Mouse (Mus musculus): Measurements from ENCODE around the gene Rrp1b. TPM values are rescaled to one million over a fixed set of nuclear protein-coding genes. Genes with fewer than 3 reads are reported as not detected.
A peak's percentile ranks its signal among the peaks of the same experiment; 100 is the strongest.
"Not testable (repeated sequence)": the region's sequence is repeated elsewhere in the genome, so short reads cannot be mapped to it uniquely, and the experiment has no call there.

Gene Rrp1b
- polyA plus RNA-seq, 1 experiment from 2014 or later = 38.0 TPM

DNA sequence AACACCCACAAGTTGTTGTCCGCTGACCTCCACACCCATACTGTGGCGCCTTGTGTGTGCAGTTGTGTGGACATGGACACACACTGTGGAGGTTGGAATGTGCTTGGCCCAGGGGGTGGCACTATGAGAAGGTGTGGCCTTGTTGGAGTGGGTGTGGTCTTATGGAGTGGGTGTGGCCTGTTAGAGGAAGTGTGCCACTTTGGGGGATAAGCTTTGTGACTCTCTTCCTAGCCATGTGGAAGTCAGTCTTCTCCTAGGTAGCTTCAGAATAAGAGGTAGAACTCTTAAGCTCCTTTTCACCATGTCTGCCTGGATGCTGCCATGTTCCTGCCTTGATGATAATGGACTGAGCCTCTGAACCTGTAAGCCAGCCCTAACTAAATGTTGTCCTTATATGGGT lies 51.2 kb downstream of the Rrp1b start:
- DNase-seq (ENCODE audit: low spot score) = no peak
- TF ChIP-seq CTCF (IDR thresholded peaks at IDR 0.05; ENCODE audit: low read depth) = no peak
- no peak for ATAC-seq (replicated peaks; ENCODE audit: low FRiP score, low read depth)
- no peaks in the 10 kb centered on the region for H3K27me3 ChIP-seq (ENCODE audit: insufficient read depth, low read length)
- H3K4me2 ChIP-seq (ENCODE audit: low read length) = no peak overlapping the region
- H3K9ac ChIP-seq (ENCODE audit: low read depth, low read length) = no peak overlapping the region
- no peak overlapping the region for H3K27ac ChIP-seq
- 95% methylated on average over 2 of the region's 2 CpGs for WGBS
- H3K36me3 ChIP-seq (ENCODE audit: insufficient read depth, low read length) = no peaks in the 10 kb centered on the region
- peaks cover 9% of the 10 kb centered on the region for H3K4me1 ChIP-seq (replicated peaks; ENCODE audit: insufficient read depth, low read length)
- H3K9me3 ChIP-seq (replicated peaks; ENCODE audit: low read length) = no peaks in the 10 kb centered on the region
- H3K4me3 ChIP-seq (replicated peaks; ENCODE audit: low read depth, low read length) = no peak overlapping the region

DNA sequence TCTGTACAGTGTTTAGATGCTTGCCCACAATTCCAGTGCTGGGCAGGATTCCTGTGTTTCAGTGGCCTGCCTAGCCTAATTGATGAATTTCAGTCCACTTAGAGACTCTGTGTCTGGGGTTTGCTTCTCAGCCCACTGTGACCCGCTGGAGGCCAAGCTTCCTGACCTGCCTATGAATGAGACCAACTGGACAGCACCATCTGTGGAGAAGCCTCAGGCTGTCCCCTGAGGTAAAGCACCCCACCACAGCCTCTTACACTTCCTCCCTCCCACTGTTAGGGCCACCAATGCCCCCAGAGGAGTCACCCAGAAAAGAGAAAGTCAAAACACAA lies 55.1 kb downstream of the Rrp1b start:
- ATAC-seq (replicated peaks; ENCODE audit: low FRiP score, low read depth) = peak; percentile 41
- H3K9ac ChIP-seq (ENCODE audit: low read depth, low read length) = peak overlapping the region; percentile 50; the same call in 1 of the 2 replicates
- no peaks in the 10 kb centered on the region for H3K36me3 ChIP-seq (ENCODE audit: insufficient read depth, low read length)
- peak overlapping the region; percentile 51 for H3K27ac ChIP-seq
- no peak for DNase-seq (ENCODE audit: low spot score)
- no peaks in the 10 kb centered on the region for H3K9me3 ChIP-seq (replicated peaks; ENCODE audit: low read length)
- peak overlapping the region; percentile 60 for H3K4me2 ChIP-seq (ENCODE audit: low read length)
- TF ChIP-seq CTCF (IDR thresholded peaks at IDR 0.05; ENCODE audit: low read depth) = no peak
- no peaks in the 10 kb centered on the region for H3K27me3 ChIP-seq (ENCODE audit: insufficient read depth, low read length)
- H3K4me3 ChIP-seq (replicated peaks; ENCODE audit: low read depth, low read length) = peak overlapping the region; percentile 32; the same call in 1 of the 2 replicates
- peaks cover 9% of the 10 kb centered on the region for H3K4me1 ChIP-seq (replicated peaks; ENCODE audit: insufficient read depth, low read length)
- WGBS = 15% methylated on average over 1 of the region's 1 CpGs

DNA sequence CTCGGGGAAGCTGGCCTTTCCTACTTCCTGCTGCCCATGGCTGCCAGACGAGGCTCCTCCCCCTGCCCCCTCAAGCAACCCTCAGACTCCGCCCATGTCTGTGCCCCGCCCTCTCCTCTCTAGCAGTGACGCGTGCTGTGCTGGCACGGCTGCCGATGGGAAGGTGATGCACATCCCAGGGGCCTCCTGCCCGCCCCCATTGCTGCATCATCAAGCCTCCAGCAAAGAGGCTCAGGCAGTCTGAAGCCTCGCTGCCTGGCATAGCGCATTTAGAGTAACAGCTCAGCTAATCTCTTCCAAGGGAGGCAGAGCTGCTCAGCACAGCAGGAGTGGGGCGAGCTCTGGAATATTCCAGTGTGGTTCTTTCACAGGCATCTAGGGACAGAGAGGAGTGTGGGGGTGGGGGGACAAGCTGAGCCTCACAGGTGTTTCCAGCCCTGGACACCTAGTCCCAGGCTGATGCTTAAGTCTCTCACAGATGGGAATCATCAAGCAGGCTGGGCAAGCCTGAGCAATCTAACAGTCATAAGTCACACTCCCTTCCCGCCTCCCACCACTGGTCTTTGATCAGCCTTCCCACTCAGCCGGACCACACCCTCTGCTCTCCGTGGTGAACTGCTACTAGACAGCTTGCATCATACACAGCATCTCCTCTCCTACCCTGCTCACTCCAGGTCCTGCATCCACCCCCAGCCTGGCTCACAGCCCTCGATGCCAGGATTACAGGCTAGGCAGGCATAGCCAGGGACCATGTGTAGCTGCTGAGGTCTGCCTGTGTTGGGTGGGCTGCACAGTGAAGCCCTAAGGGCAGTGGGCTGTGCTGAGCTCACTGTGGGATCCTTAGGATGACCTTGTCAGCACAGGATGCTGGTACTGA lies 55.7 kb downstream of the Rrp1b start:
- not testable (repeated sequence) for H3K27me3 ChIP-seq (ENCODE audit: insufficient read depth, low read length); H3K4me1 ChIP-seq (replicated peaks; ENCODE audit: insufficient read depth, low read length); H3K9me3 ChIP-seq (replicated peaks; ENCODE audit: low read length); H3K36me3 ChIP-seq (ENCODE audit: insufficient read depth, low read length)
- peak overlapping the region; percentile 60 for H3K4me2 ChIP-seq (ENCODE audit: low read length)
- 3% methylated on average over 13 of the region's 16 CpGs for WGBS
- ATAC-seq (replicated peaks; ENCODE audit: low FRiP score, low read depth) (peak; percentile 93), DNase-seq (ENCODE audit: low spot score) (peak; percentile 94)
- H3K9ac ChIP-seq (ENCODE audit: low read depth, low read length) = peak overlapping the region; percentile 50; the same call in 1 of the 2 replicates
- peak overlapping the region; percentile 32; the same call in 1 of the 2 replicates for H3K4me3 ChIP-seq (replicated peaks; ENCODE audit: low read depth, low read length)
- H3K27ac ChIP-seq = peak overlapping the region; percentile 51

DNA sequence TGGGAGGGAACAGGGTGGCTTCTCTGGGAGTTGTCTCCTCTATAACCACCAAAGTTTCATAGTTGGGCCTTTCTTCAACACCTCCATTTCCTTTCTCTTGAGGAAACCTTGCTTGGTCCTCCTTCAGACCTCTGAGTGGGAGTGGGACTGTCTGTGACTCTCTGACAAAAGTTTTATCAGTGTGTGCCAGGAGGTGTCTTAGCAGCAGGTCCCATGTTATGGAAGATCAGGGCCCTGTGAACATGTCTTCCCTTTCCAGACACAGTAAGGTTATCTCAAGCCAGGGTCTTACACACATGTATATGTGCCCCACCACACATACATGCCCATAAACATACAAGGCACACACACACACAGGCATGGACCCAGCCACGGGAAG lies 56.3 kb downstream of the Rrp1b start:
- DNase-seq (ENCODE audit: low spot score) = no peak

DNA sequence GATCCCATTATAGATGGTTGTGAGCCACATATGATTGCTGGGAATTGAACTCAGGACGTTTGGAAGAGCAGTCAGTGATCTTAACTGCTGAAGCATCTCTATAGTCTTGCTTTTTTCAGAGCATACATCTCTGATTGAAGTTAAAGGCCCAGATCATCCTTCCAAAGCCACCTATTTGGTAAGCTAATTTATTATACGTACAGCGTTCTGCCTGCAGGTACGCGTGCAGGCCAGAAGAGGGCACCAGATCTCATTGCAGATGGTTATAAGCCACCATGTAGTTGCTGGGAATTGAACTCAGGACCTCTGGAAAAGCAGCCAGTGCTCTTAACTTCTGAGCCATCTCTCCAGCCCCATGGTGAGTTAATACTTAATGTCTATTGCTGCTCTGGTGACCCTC lies 57.0 kb downstream of the Rrp1b start:
- 84% methylated on average over 5 of the region's 5 CpGs for WGBS
- Histone ChIP-seq H3K27ac (no peak overlapping the region), H3K9ac (ENCODE audit: low read depth, low read length) (no peak overlapping the region)

More for the DNA sequence above, 56.3 kb downstream of the Rrp1b start:
- TF ChIP-seq CTCF (IDR thresholded peaks at IDR 0.05; ENCODE audit: low read depth) = no peak
- Histone ChIP-seq H3K9me3 (replicated peaks; ENCODE audit: low read length) (no peaks in the 10 kb centered on the region), H3K27me3 (ENCODE audit: insufficient read depth, low read length) (no peaks in the 10 kb centered on the region), H3K4me2 (ENCODE audit: low read length) (no peak overlapping the region), H3K9ac (ENCODE audit: low read depth, low read length) (no peak overlapping the region), H3K4me3 (replicated peaks; ENCODE audit: low read depth, low read length) (no peak overlapping the region), H3K36me3 (ENCODE audit: insufficient read depth, low read length) (no peaks in the 10 kb centered on the region), H3K27ac (no peak overlapping the region), H3K4me1 (replicated peaks; ENCODE audit: insufficient read depth, low read length) (peaks cover 9% of the 10 kb centered on the region)
- no peak for ATAC-seq (replicated peaks; ENCODE audit: low FRiP score, low read depth)
- 97% methylated on average over 1 of the region's 1 CpGs for WGBS

DNA sequence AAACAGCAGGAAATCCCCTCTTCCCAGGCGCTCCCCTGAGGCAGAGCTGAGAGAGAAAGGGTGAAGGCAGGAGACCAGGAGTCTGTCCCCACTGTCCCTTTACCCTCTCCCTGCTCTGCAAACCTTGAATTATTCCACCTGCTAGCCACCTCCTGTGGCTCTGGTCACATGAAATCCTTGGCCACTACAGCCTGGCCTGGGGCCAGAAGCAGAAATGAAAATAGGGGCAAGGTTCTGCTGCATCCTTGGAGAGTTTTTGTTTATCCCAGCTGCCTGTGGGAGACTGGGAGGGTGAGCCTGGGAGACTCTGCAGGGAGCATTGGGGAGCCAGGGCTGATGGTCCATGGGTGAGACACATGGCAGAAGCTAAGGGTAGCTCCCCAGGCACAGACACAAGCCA lies 61.8 kb downstream of the Rrp1b start:
- no peak for ATAC-seq (replicated peaks; ENCODE audit: low FRiP score, low read depth)
- Histone ChIP-seq H3K9me3 (replicated peaks; ENCODE audit: low read length) (no peaks in the 10 kb centered on the region), H3K36me3 (ENCODE audit: insufficient read depth, low read length) (no peaks in the 10 kb centered on the region), H3K27me3 (ENCODE audit: insufficient read depth, low read length) (no peaks in the 10 kb centered on the region), H3K27ac (no peak overlapping the region), H3K4me2 (ENCODE audit: low read length) (no peak overlapping the region), H3K9ac (ENCODE audit: low read depth, low read length) (no peak overlapping the region), H3K4me1 (replicated peaks; ENCODE audit: insufficient read depth, low read length) (peaks cover 4% of the 10 kb centered on the region; the same call in 1 of the 2 replicates), H3K4me3 (replicated peaks; ENCODE audit: low read depth, low read length) (no peak overlapping the region)
- WGBS = 73% methylated on average over 1 of the region's 1 CpGs
- TF ChIP-seq CTCF (IDR thresholded peaks at IDR 0.05; ENCODE audit: low read depth) = no peak
- DNase-seq (ENCODE audit: low spot score) = no peak

More for the DNA sequence above, 57.0 kb downstream of the Rrp1b start:
- Histone ChIP-seq H3K27me3 (ENCODE audit: insufficient read depth, low read length) (no peaks in the 10 kb centered on the region), H3K4me3 (replicated peaks; ENCODE audit: low read depth, low read length) (no peak overlapping the region), H3K4me2 (ENCODE audit: low read length) (no peak overlapping the region), H3K9me3 (replicated peaks; ENCODE audit: low read length) (no peaks in the 10 kb centered on the region), H3K36me3 (ENCODE audit: insufficient read depth, low read length) (no peaks in the 10 kb centered on the region), H3K4me1 (replicated peaks; ENCODE audit: insufficient read depth, low read length) (peaks cover 9% of the 10 kb centered on the region)
- TF ChIP-seq CTCF (IDR thresholded peaks at IDR 0.05; ENCODE audit: low read depth) = peak; percentile 42; the same call in 1 of the 2 replicates
- no peak for ATAC-seq (replicated peaks; ENCODE audit: low FRiP score, low read depth)
- DNase-seq (ENCODE audit: low spot score) = no peak

DNA sequence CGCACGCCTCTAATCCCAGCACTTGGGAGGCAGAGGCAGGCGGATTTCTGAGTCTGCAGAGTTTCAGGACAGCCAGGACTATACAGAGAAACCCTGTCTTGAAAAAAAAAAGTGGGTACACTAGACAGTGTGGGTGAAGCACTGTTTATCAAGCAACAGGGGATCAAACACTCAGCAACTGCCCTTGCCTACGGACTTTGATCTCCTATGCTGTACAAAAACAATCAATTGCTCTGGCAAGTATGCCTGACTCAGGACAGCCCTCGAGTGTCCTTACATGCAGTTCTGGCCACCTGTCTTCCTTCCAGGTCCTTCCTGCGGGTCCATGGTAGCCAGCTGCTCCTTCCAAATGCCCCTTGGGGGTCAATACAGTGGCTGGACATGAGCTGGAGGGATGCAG lies 63.0 kb downstream of the Rrp1b start:
- not testable (repeated sequence) for H3K4me3 ChIP-seq (replicated peaks; ENCODE audit: low read depth, low read length); H3K27ac ChIP-seq; DNase-seq (ENCODE audit: low spot score); H3K9ac ChIP-seq (ENCODE audit: low read depth, low read length); H3K4me2 ChIP-seq (ENCODE audit: low read length); H3K9me3 ChIP-seq (replicated peaks; ENCODE audit: low read length); H3K4me1 ChIP-seq (replicated peaks; ENCODE audit: insufficient read depth, low read length); H3K36me3 ChIP-seq (ENCODE audit: insufficient read depth, low read length); H3K27me3 ChIP-seq (ENCODE audit: insufficient read depth, low read length); ATAC-seq (replicated peaks; ENCODE audit: low FRiP score, low read depth)
- whole genome bisulfite sequencing = 79% methylated on average over 6 of the region's 6 CpGs

Measured in kidney, postnatal 0 days (tissue).